Mouse (Mus musculus) midbrain, embryonic 15.5 days (tissue): Measurements from ENCODE around the gene Bpifb6. TPM values are rescaled to one million over a fixed set of nuclear protein-coding genes. Genes with fewer than 3 reads are reported as not detected.

Experiments
- ATAC-seq: fragments of 200-750 bp; cut with Nextera tagmentation; replicated peaks from 2 replicates; pipeline ENCODE4 v1.8.0; 2017; ENCODE audit warnings: moderate TSS enrichment
- H3K27ac ChIP-seq: fragments of 300-500 bp; sonication (generic); 2 replicates; pipeline ENCODE4 v1.5.1; 2015; ENCODE audit warnings: mild to moderate bottlenecking, inconsistent platforms
- H3K27me3 ChIP-seq: fragments of 300-500 bp; sonication (generic); replicated peaks from 2 replicates; pipeline ENCODE4 v1.6.1; 2015; ENCODE audit warnings: inconsistent platforms
- H3K36me3 ChIP-seq: fragments of 300-500 bp; sonication (generic); replicated peaks from 2 replicates; pipeline ENCODE4 v1.6.1; 2015; ENCODE audit warnings: inconsistent platforms
- H3K4me1 ChIP-seq: fragments of 300-500 bp; sonication (generic); 2 replicates; pipeline ENCODE4 v1.6.1; 2015; ENCODE audit warnings: inconsistent platforms
- H3K4me2 ChIP-seq: fragments of 300-500 bp; sonication (generic); 2 replicates; pipeline ENCODE4 v1.6.1; 2015; ENCODE audit warnings: inconsistent platforms, mild to moderate bottlenecking, moderate library complexity
- H3K4me3 ChIP-seq: fragments of 300-500 bp; sonication (generic); 2 replicates; pipeline ENCODE4 v1.5.1; 2015; ENCODE audit warnings: mild to moderate bottlenecking, inconsistent platforms
- H3K9ac ChIP-seq: fragments of 300-500 bp; sonication (generic); 2 replicates; pipeline ENCODE4 v1.6.1; 2015; ENCODE audit warnings: mild to moderate bottlenecking, inconsistent platforms
- H3K9me3 ChIP-seq: fragments of 300-500 bp; sonication (generic); 2 replicates; pipeline ENCODE4 v1.6.1; 2016; ENCODE audit warnings: inconsistent platforms
- WGBS: fragments of 180-500 bp; shearing (Covaris S2); methylation state at CpG from one replicate; pipeline ENCODE4 v1.1.7; 2015; ENCODE audit warnings: mixed read lengths; 5-methylcytosine and 5-hydroxymethylcytosine counted together
- polyA plus RNA-seq: library from polyadenylated mRNA; unstranded; fragments of >200 nt; fragmentation: Nextera tagmentation; extraction: Ambion mirVana; gene quantifications from 2 replicates; pipeline ENCODE4 v1.2.1, GENCODE M21; 2015

The Bpifb6 gene
- polyA plus RNA-seq = not detected in 2 replicates

DNA sequence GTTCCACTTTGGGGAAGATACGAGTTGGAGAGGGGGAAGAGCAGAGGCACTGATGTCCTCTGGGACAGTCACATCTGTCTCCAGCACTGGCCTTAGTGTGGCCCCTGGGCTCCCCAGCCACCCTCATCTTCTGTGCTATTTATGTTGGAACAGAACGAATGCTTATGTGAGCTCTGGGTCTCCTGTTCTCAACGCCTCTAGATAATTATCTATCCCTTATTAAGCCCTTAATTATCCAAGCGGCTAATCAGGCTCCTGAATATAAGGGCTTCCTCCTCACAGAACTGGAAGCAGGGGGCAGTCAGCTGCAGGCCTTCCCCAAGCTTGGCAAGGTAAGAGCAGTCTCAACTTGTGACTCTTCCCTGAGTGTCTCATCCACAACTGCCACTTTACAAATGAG, at the start of gene Bpifb6:
TSS of gene Bpifb6 (plus strand) at position 301 of the 400 bp plus-strand sequence.
- H3K4me2 ChIP-seq = no peak within 1 kb of the TSS
- H3K9ac ChIP-seq = no peak within 1 kb of the TSS
- no peak within 1 kb of the TSS for H3K4me3 ChIP-seq
- H3K27me3 ChIP-seq = no peaks in the 10 kb centered on the region
- H3K9me3 ChIP-seq = no peaks in the 10 kb centered on the region
- H3K4me1 ChIP-seq = no peaks in the 10 kb centered on the region
- H3K27ac ChIP-seq = no peak within 1 kb of the TSS
- 75% methylated on average over 4 of the region's 4 CpGs for WGBS
- no peak for ATAC-seq
- no peaks in the 10 kb centered on the region for H3K36me3 ChIP-seq

DNA sequence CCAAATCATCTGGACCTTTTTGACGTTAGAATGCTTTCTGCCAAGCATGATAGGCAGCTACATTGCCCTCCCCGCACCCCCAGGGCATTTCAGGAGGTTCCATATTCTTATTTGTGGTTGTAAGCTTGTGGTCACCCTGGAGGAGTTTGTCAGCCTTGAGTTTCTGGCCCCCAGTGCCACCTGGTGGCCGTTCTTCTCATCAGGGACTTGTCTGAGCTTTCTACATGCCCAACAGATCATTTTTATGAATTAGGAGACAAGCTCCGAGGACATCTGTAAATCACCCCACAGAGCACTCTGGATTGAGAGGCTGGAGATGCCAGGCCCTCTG, 49.2 kb upstream of the Bpifb6 start:
- Histone ChIP-seq H3K27me3 (no peaks in the 10 kb centered on the region), H3K4me1 (no peaks in the 10 kb centered on the region), H3K4me2 (no peak overlapping the region), H3K36me3 (no peaks in the 10 kb centered on the region), H3K9ac (no peak overlapping the region), H3K4me3 (no peak overlapping the region), H3K27ac (no peak overlapping the region), H3K9me3 (0 out of 2 replicates have a peak, but pooled peaks cover 2% of the 10 kb centered on the region)
- no peak for ATAC-seq
- WGBS = 54% methylated on average over 4 of the region's 4 CpGs

DNA sequence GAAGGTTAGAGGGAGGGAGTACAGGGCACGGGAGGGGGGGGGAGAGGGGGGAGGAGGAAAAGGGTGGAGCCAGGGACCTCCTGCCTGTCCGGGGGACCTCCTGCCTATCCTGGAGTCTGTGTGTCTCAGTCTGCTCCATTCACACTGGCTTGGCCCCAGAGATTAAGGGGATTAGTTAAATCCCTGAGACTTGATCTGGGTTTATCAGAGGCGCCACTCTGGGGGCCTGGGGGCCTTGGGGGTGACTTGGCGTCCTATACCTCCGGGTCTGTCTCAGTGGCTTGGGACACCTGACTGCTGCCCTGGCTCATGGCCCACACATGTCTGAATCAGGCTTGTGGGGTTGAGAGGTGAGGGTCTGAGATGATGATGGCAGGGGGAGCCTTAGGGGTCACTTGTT, 46.6 kb upstream of the Bpifb6 start:
- 0% methylated on average over 5 of the region's 5 CpGs for WGBS
- H3K4me2 ChIP-seq = no peak overlapping the region

DNA sequence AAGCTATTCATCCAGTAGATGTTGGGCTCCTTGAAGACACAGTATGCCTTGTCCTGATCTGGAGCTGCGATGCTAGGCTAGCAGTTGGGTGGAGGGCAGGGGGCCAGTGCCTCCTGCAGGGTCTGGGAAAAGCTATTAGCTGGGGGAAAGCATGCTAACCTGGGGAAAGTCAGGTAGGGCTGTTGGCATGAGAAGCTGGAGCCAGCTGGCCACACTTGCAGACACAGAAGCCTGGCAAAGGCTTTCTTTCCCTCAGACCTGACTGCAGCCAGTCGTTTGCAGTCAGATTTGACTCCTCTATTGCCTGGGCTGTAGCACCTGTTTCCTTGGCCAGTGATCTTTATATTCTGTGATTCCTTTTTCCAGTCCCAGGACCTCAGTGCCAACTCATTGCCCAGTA, 40.6 kb upstream of the Bpifb6 start:
- no peaks in the 10 kb centered on the region for H3K9me3 ChIP-seq
- 84% methylated on average over 2 of the region's 2 CpGs for WGBS
- no peak for ATAC-seq
- no peaks in the 10 kb centered on the region for H3K27me3 ChIP-seq
- H3K4me1 ChIP-seq = no peaks in the 10 kb centered on the region
- no peak overlapping the region for H3K4me3 ChIP-seq
- H3K27ac ChIP-seq = no peak overlapping the region
- H3K4me2 ChIP-seq = no peak overlapping the region
- H3K9ac ChIP-seq = no peak overlapping the region
- H3K36me3 ChIP-seq = no peaks in the 10 kb centered on the region

More for the DNA sequence above, 46.6 kb upstream of the Bpifb6 start:
- Histone ChIP-seq H3K9ac (no peak overlapping the region), H3K27ac (no peak overlapping the region), H3K36me3 (no peaks in the 10 kb centered on the region), H3K4me3 (no peak overlapping the region), H3K4me1 (no peaks in the 10 kb centered on the region), H3K27me3 (no peaks in the 10 kb centered on the region), H3K9me3 (0 out of 2 replicates have a peak, but pooled peaks cover 2% of the 10 kb centered on the region)
- no peak for ATAC-seq

DNA sequence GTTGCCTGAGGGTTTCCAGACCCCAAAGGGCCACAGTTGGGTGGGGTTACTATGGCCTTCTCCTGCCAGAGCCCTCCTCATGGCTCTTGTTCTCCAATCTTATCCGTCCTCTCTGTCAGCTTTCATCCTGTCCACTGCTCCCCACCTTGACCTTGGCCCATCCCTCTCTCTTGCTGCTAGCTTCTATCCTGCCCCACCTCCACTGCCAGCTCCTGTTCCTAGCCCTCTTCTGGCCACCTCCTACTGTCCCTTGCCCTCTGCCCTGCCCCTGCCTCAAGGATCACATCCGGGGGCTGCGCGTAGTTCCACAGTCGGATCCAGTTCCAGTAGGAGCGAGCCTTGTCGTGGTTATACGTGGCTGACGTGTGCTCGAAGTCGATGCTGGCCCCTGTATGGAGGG, 39.9 kb upstream of the Bpifb6 start:
- H3K4me3 ChIP-seq = no peak overlapping the region
- ATAC-seq = no peak
- no peak overlapping the region for H3K9ac ChIP-seq
- no peaks in the 10 kb centered on the region for H3K4me1 ChIP-seq
- H3K27me3 ChIP-seq = no peaks in the 10 kb centered on the region
- H3K27ac ChIP-seq = no peak overlapping the region
- H3K9me3 ChIP-seq = no peaks in the 10 kb centered on the region
- WGBS = 96% methylated on average over 11 of the region's 11 CpGs
- no peaks in the 10 kb centered on the region for H3K36me3 ChIP-seq
- H3K4me2 ChIP-seq = no peak overlapping the region

DNA sequence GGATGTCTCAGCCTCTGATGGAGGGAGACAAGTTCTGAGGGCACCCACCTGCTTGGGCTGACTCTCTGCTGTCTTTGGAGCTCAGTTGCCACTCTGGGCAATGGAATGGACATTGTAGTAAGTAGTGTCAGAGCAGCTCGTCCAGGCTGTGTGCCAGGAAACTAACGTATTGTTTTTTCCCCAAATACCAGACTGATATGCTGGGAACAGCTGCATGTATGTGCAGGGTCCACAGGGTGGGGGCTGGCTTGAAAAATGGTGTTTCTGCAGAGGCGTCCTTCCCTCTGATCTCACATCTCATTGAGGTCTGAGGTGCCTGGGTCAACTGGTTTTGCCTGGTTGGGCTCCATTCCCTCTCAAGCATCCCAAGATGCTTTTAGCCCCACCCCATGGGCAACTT, 39.5 kb upstream of the Bpifb6 start:
- Histone ChIP-seq H3K4me3 (no peak overlapping the region), H3K4me1 (no peaks in the 10 kb centered on the region), H3K9me3 (no peaks in the 10 kb centered on the region), H3K27ac (no peak overlapping the region), H3K27me3 (no peaks in the 10 kb centered on the region), H3K36me3 (no peaks in the 10 kb centered on the region), H3K4me2 (no peak overlapping the region), H3K9ac (no peak overlapping the region)
- 73% methylated on average over 3 of the region's 3 CpGs for WGBS
- ATAC-seq = no peak

DNA sequence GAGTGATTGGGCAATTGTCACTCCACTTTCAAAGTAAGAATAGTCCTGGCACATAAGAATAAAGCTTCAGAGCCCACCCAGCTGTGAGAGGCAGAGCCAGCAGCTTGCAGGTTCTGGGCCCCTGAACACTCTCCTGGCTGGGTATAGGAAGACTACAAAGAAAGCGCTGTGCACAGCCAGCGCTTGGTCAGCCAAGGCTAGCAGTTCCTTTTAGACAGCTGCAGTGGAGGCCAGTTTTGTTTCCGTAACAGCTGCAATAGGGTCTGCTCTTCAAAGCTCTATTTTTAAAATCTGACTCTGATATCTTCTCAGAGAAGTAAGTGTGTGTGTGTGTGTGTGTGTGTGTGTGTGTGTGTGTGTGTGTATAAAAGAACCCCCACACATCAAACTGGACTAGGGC, 38.2 kb upstream of the Bpifb6 start:
- Histone ChIP-seq H3K4me1 (no peaks in the 10 kb centered on the region), H3K36me3 (no peaks in the 10 kb centered on the region), H3K4me2 (no peak overlapping the region), H3K9me3 (no peaks in the 10 kb centered on the region), H3K27me3 (no peaks in the 10 kb centered on the region), H3K27ac (no peak overlapping the region), H3K4me3 (no peak overlapping the region), H3K9ac (no peak overlapping the region)
- no peak for ATAC-seq
- WGBS = 62% methylated on average over 3 of the region's 3 CpGs

DNA sequence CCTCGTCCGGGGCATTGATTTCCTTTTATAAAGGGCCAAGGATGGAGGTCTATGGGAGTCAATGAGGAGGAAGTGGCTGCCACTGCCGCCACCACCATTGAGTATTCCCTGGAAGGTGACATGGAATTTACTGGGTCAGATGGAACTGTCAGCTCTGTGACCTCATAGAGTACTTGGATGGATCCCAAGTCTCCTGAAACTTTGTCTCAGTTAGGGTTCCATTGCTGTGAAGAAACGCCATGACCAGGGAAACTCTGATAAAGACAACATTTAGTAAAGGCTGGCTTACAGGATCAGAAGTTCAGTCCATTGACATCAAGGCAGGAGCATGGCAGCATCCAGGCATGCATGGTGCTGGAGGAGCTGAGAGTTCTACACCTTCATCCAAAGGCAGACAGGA, 29.2 kb upstream of the Bpifb6 start, which contains the start of gene Sun5:
TSS of gene Sun5 (minus strand) at position 101 of the 400 bp plus-strand sequence.
- ATAC-seq = no peak
- 88% methylated on average over 4 of the region's 4 CpGs for WGBS

DNA sequence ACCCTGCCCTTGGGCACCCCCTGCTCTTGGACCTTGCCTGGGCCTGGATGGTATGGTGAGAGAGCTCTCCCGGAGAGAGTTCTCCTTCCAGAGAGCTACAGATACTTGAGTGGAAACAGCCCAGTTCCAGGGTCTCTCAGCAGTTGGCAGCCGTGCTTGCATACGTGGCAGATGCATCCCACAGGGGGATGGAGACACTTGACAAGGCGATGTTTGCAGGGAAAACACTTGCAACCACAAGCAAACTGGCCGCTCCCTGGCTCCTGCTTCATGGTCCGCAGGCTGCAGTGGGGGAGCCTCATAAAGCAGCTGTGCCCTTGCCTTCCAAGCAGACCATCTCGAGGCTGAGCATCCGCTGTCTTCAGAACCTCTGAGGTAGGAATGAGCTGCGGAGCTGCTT, 25.4 kb upstream of the Bpifb6 start, which contains the start of gene Bpifb2:
TSS of gene Bpifb2 (plus strand) at position 301 of the 400 bp plus-strand sequence.
- no peak for ATAC-seq
- no peaks in the 10 kb centered on the region for H3K4me1 ChIP-seq
- H3K4me3 ChIP-seq = no peak within 1 kb of the TSS
- H3K9ac ChIP-seq = no peak within 1 kb of the TSS
- no peak within 1 kb of the TSS for H3K27ac ChIP-seq
- no peak within 1 kb of the TSS for H3K4me2 ChIP-seq
- no peaks in the 10 kb centered on the region for H3K9me3 ChIP-seq
- WGBS = 76% methylated on average over 9 of the region's 9 CpGs
- H3K27me3 ChIP-seq = no peaks in the 10 kb centered on the region
- no peaks in the 10 kb centered on the region for H3K36me3 ChIP-seq

More for the DNA sequence above, 29.2 kb upstream of the Bpifb6 start, which contains the start of gene Sun5:
- Histone ChIP-seq H3K27ac (no peak within 1 kb of the TSS), H3K9me3 (no peaks in the 10 kb centered on the region), H3K9ac (no peak within 1 kb of the TSS), H3K4me3 (no peak within 1 kb of the TSS), H3K36me3 (no peaks in the 10 kb centered on the region), H3K4me2 (no peak within 1 kb of the TSS), H3K4me1 (no peaks in the 10 kb centered on the region), H3K27me3 (no peaks in the 10 kb centered on the region)

DNA sequence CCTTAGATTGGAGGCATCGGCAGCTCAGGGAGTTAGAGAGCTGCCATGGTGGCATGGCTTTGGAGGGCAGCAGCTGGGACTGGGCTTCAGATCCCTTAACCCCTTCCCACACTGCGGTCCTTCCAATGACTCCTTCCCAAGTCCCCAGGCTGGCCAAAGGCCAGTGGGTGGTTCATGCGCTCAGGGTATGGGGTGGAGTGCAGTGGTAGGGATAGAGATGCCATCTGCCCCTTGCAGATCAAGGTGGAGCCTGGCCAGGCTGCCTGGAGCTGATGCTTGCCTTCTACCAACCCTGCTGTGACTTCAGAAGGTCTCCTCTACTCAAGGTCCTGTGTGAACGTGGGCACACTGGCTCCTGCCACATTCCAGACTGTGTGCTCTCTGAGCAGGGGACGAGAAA, 1.1 kb upstream of the Bpifb6 start:
- Histone ChIP-seq H3K4me1 (no peaks in the 10 kb centered on the region), H3K4me3 (no peak overlapping the region), H3K4me2 (no peak overlapping the region), H3K27me3 (no peaks in the 10 kb centered on the region), H3K36me3 (no peaks in the 10 kb centered on the region), H3K27ac (no peak overlapping the region), H3K9ac (no peak overlapping the region), H3K9me3 (no peaks in the 10 kb centered on the region)
- ATAC-seq = no peak
- WGBS = 87% methylated on average over 5 of the region's 5 CpGs

DNA sequence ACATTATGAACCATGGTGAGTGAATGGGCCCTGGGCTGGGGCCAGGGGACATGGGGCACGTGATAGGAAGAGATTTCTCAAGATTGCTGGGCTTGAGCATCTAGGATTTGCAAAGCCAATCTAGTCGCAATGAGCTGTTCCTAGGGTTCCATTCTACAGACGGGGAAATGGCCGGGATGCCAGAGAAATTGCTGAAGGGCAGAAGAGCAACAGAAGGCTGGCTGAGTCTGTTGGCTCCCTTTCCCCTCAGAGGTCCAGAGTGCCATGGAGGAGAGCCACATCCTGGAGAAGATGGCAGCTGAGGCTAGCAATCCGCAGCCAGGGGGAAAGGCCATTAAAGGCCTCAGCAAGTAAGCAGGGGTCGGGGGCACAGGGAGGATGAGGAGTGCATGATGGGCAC, 2.5 kb downstream of the Bpifb6 start:
- no peaks in the 10 kb centered on the region for H3K4me1 ChIP-seq
- H3K36me3 ChIP-seq = no peaks in the 10 kb centered on the region
- no peak overlapping the region for H3K4me3 ChIP-seq
- H3K9me3 ChIP-seq = no peaks in the 10 kb centered on the region
- WGBS = 80% methylated on average over 6 of the region's 6 CpGs
- H3K27ac ChIP-seq = no peak overlapping the region
- no peak overlapping the region for H3K9ac ChIP-seq
- H3K27me3 ChIP-seq = no peaks in the 10 kb centered on the region
- no peak overlapping the region for H3K4me2 ChIP-seq
- no peak for ATAC-seq

DNA sequence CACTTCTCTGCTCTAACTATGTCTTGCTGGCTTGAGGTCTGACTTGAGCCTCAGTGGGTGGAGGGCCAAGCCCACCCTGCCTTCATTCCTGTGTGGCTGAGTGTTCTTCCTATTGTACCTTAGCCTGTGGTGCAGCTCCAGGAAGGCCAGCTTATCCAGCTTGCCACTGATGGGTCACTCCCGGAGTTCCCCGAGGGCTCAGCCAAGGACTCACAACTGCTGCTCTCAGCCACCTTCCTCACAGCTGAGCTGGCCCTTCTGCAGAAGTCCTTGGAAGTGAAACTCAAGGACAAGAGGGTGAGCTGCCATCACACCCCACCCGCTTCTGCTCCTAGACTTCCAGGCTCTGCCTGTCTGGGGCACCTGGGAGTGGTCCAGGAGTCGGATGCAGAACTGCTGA, 6.4 kb downstream of the Bpifb6 start:
- Histone ChIP-seq H3K4me1 (no peaks in the 10 kb centered on the region), H3K36me3 (no peaks in the 10 kb centered on the region), H3K4me3 (no peak overlapping the region), H3K9me3 (no peaks in the 10 kb centered on the region), H3K27ac (no peak overlapping the region), H3K4me2 (no peak overlapping the region), H3K27me3 (no peaks in the 10 kb centered on the region), H3K9ac (no peak overlapping the region)
- WGBS = 95% methylated on average over 4 of the region's 4 CpGs
- ATAC-seq = no peak

DNA sequence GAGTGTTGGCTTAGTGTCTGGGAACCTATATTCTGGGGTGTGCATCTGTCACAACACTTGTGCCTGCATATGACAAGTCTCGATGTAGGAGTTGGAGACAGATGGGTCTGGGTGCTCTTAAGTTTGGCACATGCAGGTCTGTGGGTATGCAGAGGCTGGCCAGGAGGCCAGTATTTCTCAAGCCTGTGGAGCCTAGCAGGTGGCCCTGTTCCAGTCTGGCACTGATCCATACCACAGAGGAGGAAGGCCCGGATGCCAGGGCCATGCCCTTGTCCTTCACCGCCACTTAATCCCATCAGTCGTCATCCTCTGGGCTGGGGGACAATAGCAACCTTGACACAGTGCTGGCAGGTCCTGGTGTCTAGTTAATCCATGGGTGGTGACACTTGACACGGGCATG, 14.0 kb downstream of the Bpifb6 start:
- H3K4me1 ChIP-seq = no peaks in the 10 kb centered on the region
- H3K36me3 ChIP-seq = no peaks in the 10 kb centered on the region
- no peak overlapping the region for H3K4me2 ChIP-seq
- 39% methylated on average over 5 of the region's 5 CpGs for WGBS
- H3K27ac ChIP-seq = no peak overlapping the region
- no peak for ATAC-seq
- no peak overlapping the region for H3K9ac ChIP-seq
- no peaks in the 10 kb centered on the region for H3K9me3 ChIP-seq
- H3K4me3 ChIP-seq = no peak overlapping the region
- H3K27me3 ChIP-seq = no peaks in the 10 kb centered on the region
